Mouse (Mus musculus) frontal cortex, postnatal 25 days (tissue): Measurements from ENCODE around the gene Cdkn1b.

Experiments
- DNase-seq, 2 experiments: peaks; one replicate each; pipeline ENCODE4 v3.0.0; 2022; ENCODE audit warnings: low spot score in 2 of 2

Gene Cdkn1b

GRCm38 (mm10) chr6:134903368-134903767 lies 16.8 kb upstream of the Cdkn1b start:
- DNase-seq, result no peak

DNA sequence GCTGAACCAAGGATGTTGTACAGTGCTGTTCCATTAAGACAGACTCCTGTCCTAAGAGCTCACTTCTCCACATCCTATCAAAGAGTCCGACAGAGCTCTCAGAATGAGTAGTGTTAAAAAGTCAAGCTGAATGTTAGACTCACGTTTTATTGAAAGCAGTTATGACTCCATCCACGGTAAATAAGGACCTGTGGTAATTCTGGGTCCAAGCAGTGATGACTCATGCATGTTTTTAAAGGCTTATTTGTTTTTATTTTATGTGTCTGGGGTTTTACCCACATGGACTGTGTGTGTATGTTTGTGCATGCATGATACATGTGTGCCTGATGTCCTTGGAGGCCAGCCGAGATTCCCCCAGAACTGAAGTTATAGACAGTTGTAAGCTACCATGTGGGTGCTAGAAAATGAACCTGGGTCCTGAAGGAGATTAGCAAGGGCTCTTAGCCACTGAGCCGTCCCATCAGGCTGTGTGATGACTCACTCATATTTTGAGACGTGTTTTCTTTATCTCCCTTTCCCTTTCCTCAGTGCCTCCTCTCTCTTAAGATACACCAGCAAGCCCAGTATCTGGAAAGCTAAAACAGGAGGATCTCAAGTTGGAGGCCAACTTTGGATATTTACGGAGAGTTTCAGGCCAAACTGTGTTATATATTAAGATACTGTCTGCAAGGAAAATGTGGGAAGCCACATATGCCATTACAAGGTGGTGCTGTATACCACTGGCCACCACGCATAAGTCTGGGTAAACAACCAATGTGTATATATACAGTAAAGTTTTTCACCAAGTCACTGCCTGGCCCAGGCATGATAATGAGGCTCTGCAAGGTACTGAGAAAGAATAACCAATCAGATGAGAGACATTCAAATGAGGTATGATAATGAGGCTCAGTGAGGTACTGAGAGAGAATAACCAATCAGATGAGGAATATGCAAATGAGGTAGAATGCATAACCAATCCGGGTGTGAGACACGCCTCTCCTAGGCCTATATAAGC lies 16.0 kb upstream of the Cdkn1b start:
- no peak for DNase-seq

GRCm38 (mm10) chr6:134905811-134906210 lies 14.4 kb upstream of the Cdkn1b start:
- no peak for DNase-seq

DNA sequence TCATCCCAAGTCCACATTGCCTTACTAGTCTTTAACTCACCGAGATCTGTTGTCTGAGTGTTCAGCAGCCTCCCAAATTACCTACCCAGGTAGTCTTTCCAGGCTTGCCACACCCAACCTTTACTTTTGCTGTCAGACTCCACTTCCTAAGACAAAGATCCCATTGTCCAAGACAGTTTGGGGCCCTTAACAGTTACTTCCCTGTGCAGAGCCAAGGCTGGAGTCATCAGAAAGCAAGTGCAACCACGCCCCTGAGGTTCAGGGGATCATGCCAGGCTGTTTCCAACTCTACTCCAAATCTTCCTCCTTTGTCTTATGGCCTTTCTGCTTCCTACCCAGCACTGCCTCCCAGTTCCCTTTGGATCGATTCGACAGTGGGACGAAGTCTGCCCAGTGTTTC lies 5.7 kb upstream of the Cdkn1b start:
- DNase-seq, result no peak

DNA sequence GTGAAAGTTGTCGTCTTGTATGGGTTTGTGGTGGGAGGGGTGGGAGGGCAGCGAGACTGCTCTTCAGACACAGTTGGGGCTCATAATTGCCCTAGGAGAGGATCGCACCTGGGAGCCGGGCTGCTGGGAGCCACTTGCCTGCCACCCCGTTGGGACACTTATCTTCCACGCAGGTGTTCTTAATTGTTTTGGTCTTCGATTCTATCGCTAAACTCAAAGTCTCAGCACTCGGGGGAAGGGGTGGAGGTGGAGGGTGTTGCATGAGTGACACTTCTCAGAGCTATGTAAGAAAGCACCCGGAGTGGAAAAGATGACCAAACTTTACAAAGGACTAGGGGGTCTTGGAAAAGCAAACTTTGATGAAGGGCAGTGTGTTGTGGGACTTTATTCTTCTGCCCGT lies 3.6 kb upstream of the Cdkn1b start:
- DNase-seq, result no peak

GRCm38 (mm10) chr6:134917087-134917486 lies 3.1 kb upstream of the Cdkn1b start:
- DNase-seq, result no peak

DNA sequence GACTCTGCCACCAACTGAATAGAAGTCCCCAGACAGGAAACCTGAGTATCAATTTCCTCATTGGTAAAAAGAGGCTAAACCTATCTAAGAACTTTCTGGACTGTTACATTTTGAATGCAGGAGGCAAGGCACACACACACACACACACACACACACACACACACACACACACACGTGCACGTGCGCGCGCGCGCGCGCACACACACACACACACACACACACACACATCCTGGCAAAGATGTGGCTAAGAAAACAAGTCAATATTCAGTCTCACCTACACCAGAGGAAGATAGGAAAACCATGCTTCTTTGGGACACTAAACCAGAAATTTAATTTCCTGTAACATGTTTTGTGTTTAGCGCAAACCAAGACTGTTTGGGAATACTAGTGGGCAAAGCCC lies 1.4 kb upstream of the Cdkn1b start:
- DNase-seq, result no peak

GRCm38 (mm10) chr6:134919511-134920189 lies 551 bp upstream of the Cdkn1b start:
- DNase-seq, result no peak

GRCm38 (mm10) chr6:134921014-134921694 lies 953 bp downstream of the Cdkn1b start:
- peak in 1 of 2 experiments; percentile 29 for DNase-seq

DNA sequence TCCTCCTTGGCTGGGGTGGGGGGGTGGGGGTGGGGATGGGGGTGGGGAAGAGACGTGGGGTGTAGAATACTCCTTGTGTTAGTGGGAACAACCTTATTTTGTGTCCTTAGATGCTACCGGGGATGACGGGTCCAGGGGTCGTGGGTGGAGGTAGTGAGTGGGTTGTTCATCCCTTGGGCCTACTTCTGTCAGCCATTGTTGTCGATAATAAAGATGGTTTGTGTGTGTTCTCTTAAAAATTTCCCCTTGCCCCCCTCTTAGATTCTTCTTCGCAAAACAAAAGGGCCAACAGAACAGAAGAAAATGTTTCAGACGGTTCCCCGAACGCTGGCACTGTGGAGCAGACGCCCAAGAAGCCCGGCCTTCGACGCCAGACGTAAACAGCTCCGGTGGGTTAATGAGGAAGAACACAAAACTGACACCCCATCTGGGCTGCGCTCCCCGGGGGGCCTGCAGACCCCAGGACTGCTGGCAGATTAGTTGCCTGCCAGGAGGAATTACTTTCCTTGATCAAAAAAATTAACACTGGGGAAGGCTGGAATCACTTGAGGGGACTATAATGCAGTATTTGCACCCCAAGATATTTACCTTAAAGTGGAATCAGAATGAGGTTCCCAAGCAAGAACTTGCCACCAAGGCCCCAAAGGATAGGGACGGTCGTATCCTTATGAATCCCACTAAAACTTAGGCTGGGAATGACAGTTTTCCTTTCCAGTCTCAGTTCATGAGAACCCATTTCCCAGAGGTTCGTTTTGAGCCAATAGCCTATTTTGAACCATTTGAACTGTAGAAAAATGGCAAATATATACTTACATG lies 1.7 kb downstream of the Cdkn1b start:
- DNase-seq, result no peak

- no peak for DNase-seq
Measured at GRCm38 (mm10) chr6:134922511-134923195, 2.5 kb downstream of the Cdkn1b start.

- DNase-seq, result no peak
Measured at GRCm38 (mm10) chr6:134923670-134924069, 3.5 kb downstream of the Cdkn1b start.

GRCm38 (mm10) chr6:134924262-134924661 lies 4.1 kb downstream of the Cdkn1b start:
- DNase-seq, result no peak

DNA sequence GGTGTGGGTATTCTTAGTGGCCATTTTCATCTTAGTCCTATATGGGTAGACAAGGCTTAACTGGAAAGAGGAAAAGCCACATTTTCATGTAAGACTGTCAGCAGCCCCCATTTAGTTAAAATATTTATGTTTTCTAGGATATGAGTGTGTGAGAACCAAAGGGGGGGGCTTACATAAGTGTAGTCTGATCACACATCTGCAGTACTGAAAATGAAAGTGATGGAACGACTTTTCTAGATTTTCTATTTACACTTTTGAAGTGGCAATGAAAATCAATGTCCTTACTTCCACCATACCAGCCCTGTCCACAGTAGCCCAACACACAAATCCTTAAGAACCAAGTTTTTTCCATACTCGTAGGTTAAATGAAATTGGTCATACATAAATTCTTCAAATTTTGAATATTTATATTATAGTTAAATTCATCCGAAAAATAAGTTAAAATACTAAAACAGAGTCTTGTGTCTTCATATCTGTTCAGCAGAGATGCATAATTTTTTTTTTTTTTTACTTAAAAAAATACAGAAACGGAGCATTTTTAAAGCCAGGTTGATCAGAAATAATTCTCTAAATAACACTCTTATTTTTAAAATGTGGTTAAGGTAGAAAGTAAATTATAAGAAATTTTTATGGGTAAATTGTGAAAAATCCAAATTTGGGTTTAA lies 5.6 kb downstream of the Cdkn1b start:
- no peak for DNase-seq

DNA sequence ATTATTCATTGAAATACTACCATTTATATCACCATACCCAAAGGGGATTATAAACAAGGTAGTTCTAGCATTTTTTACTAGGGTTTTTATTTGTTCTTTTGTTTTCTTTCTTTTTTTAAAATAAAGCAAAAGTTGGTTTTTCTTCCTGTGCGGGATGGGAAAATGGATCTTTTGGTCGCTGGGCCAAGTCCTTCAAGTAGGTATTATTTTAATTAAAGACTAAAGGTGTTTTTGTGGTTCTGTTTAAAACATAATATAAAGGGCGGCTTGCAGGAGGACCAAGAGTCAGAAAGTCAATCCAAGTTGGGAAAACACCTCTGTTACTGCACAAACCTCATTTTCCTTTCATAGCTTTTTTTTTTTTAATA lies 6.1 kb downstream of the Cdkn1b start:
- DNase-seq, result no peak

GRCm38 (mm10) chr6:134926803-134927594 lies 6.8 kb downstream of the Cdkn1b start:
- no peak for DNase-seq

DNA sequence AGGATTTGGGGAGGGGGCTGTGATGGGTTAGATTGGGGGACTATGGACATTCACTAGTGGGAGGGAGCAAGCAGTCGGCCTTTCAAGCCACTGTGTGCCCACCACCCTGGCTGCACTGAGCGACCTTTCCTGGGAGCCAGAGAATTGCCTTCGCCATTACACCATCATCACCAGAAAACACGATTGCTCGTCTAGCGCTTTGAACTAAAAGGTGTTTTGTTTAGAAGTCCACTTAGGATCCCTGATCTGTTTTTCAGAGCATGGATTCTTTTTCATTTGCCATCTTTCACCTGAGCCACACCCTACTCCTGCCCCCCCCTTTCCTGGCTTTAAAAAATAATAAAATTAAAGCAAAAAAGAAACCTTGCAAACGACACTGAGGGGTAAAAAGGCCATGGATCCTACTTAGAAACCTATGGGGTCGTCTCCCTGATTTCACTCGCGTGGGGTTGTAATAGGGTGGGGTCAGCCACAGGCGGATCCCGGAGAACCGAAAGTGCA lies 7.4 kb downstream of the Cdkn1b start:
- DNase-seq, result no peak

GRCm38 (mm10) chr6:134928096-134928888 lies 8.1 kb downstream of the Cdkn1b start:
- DNase-seq, result peak in 1 of 2 experiments; percentile 31
